Mouse (Mus musculus) olfactory bulb, adult 2 months (tissue): ENCODE data around the gene Olfr1293-ps.

Source experiments
- CTCF ChIP-seq: fragments of 200-500 bp; IDR thresholded peaks from 2 replicates; pipeline ENCODE4 v1.5.1; 2012; ENCODE audit warnings: low read depth, mild to moderate bottlenecking, low read length, moderate library complexity; ENCODE audit not compliant: insufficient read depth
- POLR2A ChIP-seq: fragments of 200-500 bp; IDR thresholded peaks from 2 replicates; pipeline ENCODE4 v1.6.1; 2012; ENCODE audit warnings: mild to moderate bottlenecking, low read depth, low read length, moderate library complexity; ENCODE audit not compliant: insufficient read depth

DNA sequence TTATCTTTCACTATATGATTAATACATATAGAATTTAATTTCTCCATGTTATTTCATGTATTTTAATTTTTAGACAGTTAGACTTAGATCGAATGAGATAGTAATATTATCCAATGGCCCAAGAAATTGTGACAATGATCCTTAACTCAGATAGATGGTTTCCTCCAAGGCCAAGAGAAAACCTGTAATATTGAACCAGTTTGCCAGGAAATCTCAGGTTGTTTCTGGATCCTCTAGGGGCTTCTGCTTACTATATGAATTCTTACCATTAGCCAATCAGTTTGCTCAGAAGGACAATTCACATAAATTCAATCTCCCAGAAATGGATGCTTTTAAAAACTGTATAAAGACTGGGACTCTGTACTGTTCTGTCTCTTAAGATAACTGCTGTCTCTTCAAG, at the start of gene Olfr1293-ps:
- TF ChIP-seq CTCF, result no peak
- TF ChIP-seq POLR2A, result no peak
